Mouse (Mus musculus) midbrain, embryonic 16.5 days (tissue): ENCODE measurements around the gene Ms4a7. TPM values are rescaled to one million over a fixed set of nuclear protein-coding genes. Genes with fewer than 3 reads are reported as not detected.
"Not testable (repeated sequence)": the region's sequence is repeated elsewhere in the genome, so short reads cannot be mapped to it uniquely, and the experiment has no call there.

Source experiments
- ATAC-seq: fragments of 200-750 bp; cut with Nextera tagmentation; 2 replicates; pipeline ENCODE4 v1.8.0; 2017; ENCODE audit warnings: moderate TSS enrichment
- H3K27ac ChIP-seq: fragments of 300-500 bp; sonication (generic); 2 replicates; pipeline ENCODE4 v1.5.1; 2014; ENCODE audit warnings: mild to moderate bottlenecking, low read length, mixed read lengths
- H3K27me3 ChIP-seq: fragments of 300-500 bp; sonication (generic); 2 replicates; pipeline ENCODE4 v1.6.1; 2014; ENCODE audit warnings: low read depth, low read length, mixed read lengths; ENCODE audit not compliant: control insufficient read depth, insufficient read depth
- H3K36me3 ChIP-seq: fragments of 300-500 bp; sonication (generic); 2 replicates; pipeline ENCODE4 v1.6.1; 2014; ENCODE audit warnings: mild to moderate bottlenecking, low read length, moderate library complexity, mixed read lengths; ENCODE audit not compliant: control insufficient read depth, insufficient read depth
- H3K4me1 ChIP-seq: fragments of 300-500 bp; sonication (generic); 2 replicates; pipeline ENCODE4 v1.6.1; 2014; ENCODE audit warnings: mild to moderate bottlenecking, low read length, mixed read lengths; ENCODE audit not compliant: control insufficient read depth, insufficient read depth
- H3K4me2 ChIP-seq: fragments of 300-500 bp; sonication (generic); 2 replicates; pipeline ENCODE4 v1.6.1; 2014; ENCODE audit warnings: mild to moderate bottlenecking, low read length, mixed read lengths
- H3K4me3 ChIP-seq: fragments of 300-500 bp; sonication (generic); 2 replicates; pipeline ENCODE4 v1.5.1; 2014; ENCODE audit warnings: low read depth, mild to moderate bottlenecking, low read length, moderate library complexity, mixed read lengths
- H3K9ac ChIP-seq: fragments of 300-500 bp; sonication (generic); 2 replicates; pipeline ENCODE4 v1.6.1; 2014; ENCODE audit warnings: low read depth, low read length, mixed read lengths
- H3K9me3 ChIP-seq: fragments of 300-500 bp; sonication (generic); replicated peaks from 2 replicates; pipeline ENCODE4 v1.6.1; 2014; ENCODE audit warnings: mild to moderate bottlenecking, low read length, mixed read lengths; ENCODE audit not compliant: control insufficient read depth, poor library complexity, severe bottlenecking
- WGBS: fragments of 180-500 bp; shearing (Covaris S2); extraction: QIAGEN DNeasy Blood & Tissue Kit; methylation state at CpG from one replicate; pipeline ENCODE4 v1.1.7; 2014; 5-methylcytosine and 5-hydroxymethylcytosine counted together
- polyA plus RNA-seq: library from polyadenylated mRNA; unstranded; fragments of >200 nt; fragmentation: Nextera tagmentation; extraction: Ambion mirVana; gene quantifications from 2 replicates; pipeline ENCODE4 v1.2.1, GENCODE M21; 2015

Ms4a7 gene
- polyA plus RNA-seq, 1 experiment from 2014 or later: 2.1 TPM

- no peak overlapping the region for H3K4me3 ChIP-seq
- H3K9me3 ChIP-seq: no peaks in the 10 kb centered on the region
- 66% methylated on average over 7 of the region's 7 CpGs for WGBS
- no peak overlapping the region for H3K27ac ChIP-seq
- no peaks in the 10 kb centered on the region for H3K27me3 ChIP-seq
- H3K4me1 ChIP-seq: no peaks in the 10 kb centered on the region
- no peaks in the 10 kb centered on the region for H3K36me3 ChIP-seq
- no peak overlapping the region for H3K4me2 ChIP-seq
- no peak overlapping the region for H3K9ac ChIP-seq
- ATAC-seq: no peak
These were observed 13.9 kb upstream of the Ms4a7 start for GRCm38 (mm10) chr19:11349698-11350481.

GRCm38 (mm10) chr19:11343992-11344391 is 8.0 kb upstream of the Ms4a7 start:
- Histone ChIP-seq H3K9me3 (no peaks in the 10 kb centered on the region), H3K9ac (no peak overlapping the region), H3K27ac (no peak overlapping the region), H3K4me1 (no peaks in the 10 kb centered on the region), H3K4me2 (no peak overlapping the region), H3K27me3 (no peaks in the 10 kb centered on the region), H3K36me3 (no peaks in the 10 kb centered on the region), H3K4me3 (no peak overlapping the region)
- no peak for ATAC-seq

- Histone ChIP-seq H3K4me3 (no peak overlapping the region), H3K9me3 (no peaks in the 10 kb centered on the region), H3K36me3 (no peaks in the 10 kb centered on the region), H3K4me1 (no peaks in the 10 kb centered on the region), H3K4me2 (no peak overlapping the region), H3K9ac (no peak overlapping the region), H3K27ac (no peak overlapping the region), H3K27me3 (no peaks in the 10 kb centered on the region)
- no peak for ATAC-seq
These were observed 7.2 kb upstream of the Ms4a7 start for GRCm38 (mm10) chr19:11343147-11343546.

- 94% methylated on average over 1 of the region's 1 CpGs for WGBS
- H3K27ac ChIP-seq: no peak overlapping the region
- ATAC-seq: no peak
- H3K9ac ChIP-seq: no peak overlapping the region
- no peaks in the 10 kb centered on the region for H3K36me3 ChIP-seq
- no peak overlapping the region for H3K4me3 ChIP-seq
- H3K27me3 ChIP-seq: no peaks in the 10 kb centered on the region
- H3K9me3 ChIP-seq: no peaks in the 10 kb centered on the region
- no peak overlapping the region for H3K4me2 ChIP-seq
- H3K4me1 ChIP-seq: no peaks in the 10 kb centered on the region
These were observed 14.8 kb downstream of the Ms4a7 start for GRCm38 (mm10) chr19:11321123-11321522.

- Histone ChIP-seq H3K36me3 (no peaks in the 10 kb centered on the region), H3K27ac (no peak overlapping the region), H3K4me2 (no peak overlapping the region), H3K9me3 (no peaks in the 10 kb centered on the region), H3K27me3 (no peaks in the 10 kb centered on the region), H3K9ac (no peak overlapping the region), H3K4me1 (no peaks in the 10 kb centered on the region), H3K4me3 (no peak overlapping the region)
- ATAC-seq: no peak
- 83% methylated on average over 4 of the region's 4 CpGs for WGBS
These were observed 19.2 kb downstream of the Ms4a7 start for GRCm38 (mm10) chr19:11316786-11317185.

GRCm38 (mm10) chr19:11314354-11314753 is 21.6 kb downstream of the Ms4a7 start, which contains the start of gene Ms4a14:
Gene Ms4a14 (minus strand): TSS chr19:11314454.
- H3K4me3 ChIP-seq: no peak within 1 kb of the TSS
- H3K27ac ChIP-seq: no peak within 1 kb of the TSS
- no peak within 1 kb of the TSS for H3K9ac ChIP-seq
- no peak within 1 kb of the TSS for H3K4me2 ChIP-seq
- ATAC-seq: no peak
- H3K4me1 ChIP-seq: no peaks in the 10 kb centered on the region
- H3K27me3 ChIP-seq: no peaks in the 10 kb centered on the region
- WGBS: 71% methylated on average over 1 of the region's 1 CpGs
- H3K36me3 ChIP-seq: no peaks in the 10 kb centered on the region
- no peaks in the 10 kb centered on the region for H3K9me3 ChIP-seq

- Histone ChIP-seq H3K36me3 (no peaks in the 10 kb centered on the region), H3K4me2 (no peak overlapping the region), H3K4me1 (no peaks in the 10 kb centered on the region), H3K9me3 (no peaks in the 10 kb centered on the region), H3K27ac (no peak overlapping the region), H3K4me3 (no peak overlapping the region), H3K27me3 (no peaks in the 10 kb centered on the region), H3K9ac (no peak overlapping the region)
- no peak for ATAC-seq
These were observed 27.1 kb downstream of the Ms4a7 start for GRCm38 (mm10) chr19:11308888-11309287.

GRCm38 (mm10) chr19:11299529-11299928 is 36.4 kb downstream of the Ms4a7 start:
- not testable (repeated sequence) for H3K4me1 ChIP-seq, ATAC-seq, H3K27ac ChIP-seq, H3K36me3 ChIP-seq, H3K9ac ChIP-seq, H3K4me3 ChIP-seq, H3K9me3 ChIP-seq, H3K4me2 ChIP-seq, H3K27me3 ChIP-seq
- 37% methylated on average over 4 of the region's 4 CpGs for whole genome bisulfite sequencing

GRCm38 (mm10) chr19:11298939-11299338 is 37.0 kb downstream of the Ms4a7 start:
- Histone ChIP-seq H3K9me3 (no peaks in the 10 kb centered on the region), H3K4me3 (no peak overlapping the region), H3K4me1 (no peaks in the 10 kb centered on the region), H3K9ac (no peak overlapping the region), H3K4me2 (no peak overlapping the region), H3K36me3 (no peaks in the 10 kb centered on the region), H3K27ac (no peak overlapping the region), H3K27me3 (no peaks in the 10 kb centered on the region)
- WGBS: 42% methylated on average over 2 of the region's 2 CpGs
- no peak for ATAC-seq
